8 mouse cellular contexts compared by ENCODE assay signal in genomic region chr6:113483100-113483615, GRCm38 (mm10). TPM values are rescaled to one million over a fixed set of nuclear protein-coding genes. Genes with fewer than 3 reads are reported as not detected.
DNase-seq lines count a peak whose midpoint lies in the region; ATAC-seq and TF ChIP-seq lines count a peak whose summit lies in the region.

Gene Creld1, plus strand, starts transcription at chr6:113483297.

- peak; percentile 98 for ATAC-seq in CD4-positive, CD25-positive, alpha-beta regulatory T cell, adult 4 months
- peak; percentile 94 for ATAC-seq in heart, embryonic 13.5 days (ENCODE audit: extremely low read depth, insufficient number of reproducible peaks, low FRiP score, low TSS enrichment)
- ATAC-seq in kidney, postnatal 0 days (replicated peaks; ENCODE audit: low FRiP score, low read depth): peak; percentile 93
- ATAC-seq in monocyte, adult 5-6 weeks (replicated peaks; ENCODE audit: insufficient number of reproducible peaks, low FRiP score, low TSS enrichment, poor library complexity, severe bottlenecking): peak; percentile 95

- peaks cover 45% of the 10 kb centered on the region for H3K4me1 ChIP-seq in heart, embryonic 13.5 days
- peaks cover 11% of the 10 kb centered on the region for H3K4me1 ChIP-seq in kidney, postnatal 0 days (replicated peaks; ENCODE audit: insufficient read depth, low read length)
- H3K4me1 ChIP-seq in liver, adult 2 months (ENCODE audit: control insufficient read depth, insufficient read depth, low read length): peaks cover 28% of the 10 kb centered on the region

- H3K4me3 ChIP-seq in heart, embryonic 13.5 days: peak within 1 kb of the TSS; percentile 56
- H3K4me3 ChIP-seq in kidney, postnatal 0 days (replicated peaks; ENCODE audit: low read depth, low read length): peak within 1 kb of the TSS; percentile 47
- peak within 1 kb of the TSS; percentile 90 for H3K4me3 ChIP-seq in liver, adult 2 months (ENCODE audit: insufficient read depth, low read depth, low read length)

- H3K4me2 ChIP-seq in heart, embryonic 13.5 days: peak within 1 kb of the TSS; percentile 82
- peak within 1 kb of the TSS; percentile 72 for H3K4me2 ChIP-seq in kidney, postnatal 0 days (ENCODE audit: low read length)

- TF ChIP-seq CTCF in kidney, postnatal 0 days (IDR thresholded peaks at IDR 0.05; ENCODE audit: low read depth): no peak
- TF ChIP-seq CTCF in liver, adult 2 months (IDR thresholded peaks at IDR 0.05; ENCODE audit: low read depth, low read length): no peak

- peak; percentile 96 for DNase-seq in c-Kit-positive CD71-negative TER-119-negative erythroid progenitor cells, embryonic 14.5 days (ENCODE audit: low read depth)
- peak; percentile 53 for DNase-seq in fibroblast of lung, adult 2 months (ENCODE audit: low read depth)
- peak; percentile 97 for DNase-seq in kidney, postnatal 0 days (ENCODE audit: low spot score)
- DNase-seq in liver, adult 2 months (ENCODE audit: extremely low read depth, low read depth, low spot score): peak; percentile 96
- DNase-seq in spleen, postnatal 36 days (ENCODE audit: low spot score in 2 of 2): peak; percentile 94 to 96

- H3K27ac ChIP-seq in heart, embryonic 13.5 days (replicated peaks): peak within 1 kb of the TSS; percentile 91
- peak within 1 kb of the TSS; percentile 55 for H3K27ac ChIP-seq in kidney, postnatal 0 days
- H3K27ac ChIP-seq in liver, adult 2 months (replicated peaks; ENCODE audit: insufficient read depth, low read depth, low read length): peak within 1 kb of the TSS; percentile 89

- H3K27me3 ChIP-seq in heart, embryonic 13.5 days (replicated peaks): peaks cover 27% of the 10 kb centered on the region
- H3K27me3 ChIP-seq in kidney, postnatal 0 days (ENCODE audit: insufficient read depth, low read length): no peaks in the 10 kb centered on the region
- H3K27me3 ChIP-seq in liver, adult 2 months (ENCODE audit: control insufficient read depth, insufficient read depth, low read length): no peaks in the 10 kb centered on the region

- no peak; the same call in 1 of the 2 replicates for TF ChIP-seq POLR2A in liver, adult 2 months (IDR thresholded peaks at IDR 0.05; ENCODE audit: extremely low read depth, insufficient read depth, low read length)

- H3K36me3 ChIP-seq in heart, embryonic 13.5 days: peaks cover 15% of the 10 kb centered on the region
- no peaks in the 10 kb centered on the region for H3K36me3 ChIP-seq in kidney, postnatal 0 days (ENCODE audit: insufficient read depth, low read length)
- no peaks in the 10 kb centered on the region for H3K36me3 ChIP-seq in liver, adult 2 months (ENCODE audit: control insufficient read depth, insufficient read depth, low read length)

- no peaks in the 10 kb centered on the region for H3K9me3 ChIP-seq in heart, embryonic 13.5 days
- H3K9me3 ChIP-seq in kidney, postnatal 0 days (replicated peaks; ENCODE audit: low read length): no peaks in the 10 kb centered on the region

- under 1% methylated on average over 26 of the region's 26 CpGs for WGBS in heart, embryonic 13.5 days
- WGBS in kidney, postnatal 0 days: under 1% methylated on average over 26 of the region's 26 CpGs
- under 1% methylated on average over 26 of the region's 26 CpGs for WGBS in liver, adult 2 months

- peak within 1 kb of the TSS; percentile 85 for H3K9ac ChIP-seq in heart, embryonic 13.5 days
- H3K9ac ChIP-seq in kidney, postnatal 0 days (ENCODE audit: low read depth, low read length): peak within 1 kb of the TSS; percentile 65
- H3K9ac ChIP-seq in liver, adult 2 months (ENCODE audit: low read depth, low read length): peak within 1 kb of the TSS; percentile 95

- H3K79me2 ChIP-seq in liver, adult 2 months (ENCODE audit: control insufficient read depth, insufficient read depth, low read length): peaks cover 5% of the 10 kb centered on the region; the same call in 1 of the 2 replicates

RNA-seq across cellular contexts. Expression of gene Creld1, which starts in this region (rescaled TPM):
- 1 to 10 TPM; 7.3 to 8.4 TPM for polyA plus RNA-seq in CD4-positive, CD25-positive, alpha-beta regulatory T cell, adult 4 months (2017; shearing (Covaris generic))
- polyA plus RNA-seq in heart, embryonic 13.5 days (2015; fragmentation: Nextera tagmentation; extraction: Ambion mirVana): 37.6 and 46.9 TPM in 2 replicates
- polyA plus RNA-seq in kidney, postnatal 0 days (2015; fragmentation: Nextera tagmentation; extraction: Ambion mirVana): 25.7 and 28.7 TPM in 2 replicates
- 12.3 and 15.9 TPM in 2 replicates for total RNA-seq in liver, adult 2 months (2014; rRNA removed)
- polyA plus RNA-seq in liver, adult 2 months (2012; rRNA removed): 24.4 and 28.7 TPM in 2 replicates
- 0.85 to 6.1 TPM (median 3.4 TPM) in 3 replicates for total RNA-seq in monocyte, adult 5-6 weeks (2017)

Comparison
In these comparisons a context has a peak if more than half of its experiments do, and no peak if none do; other contexts are left out.
1. Peak in every context shown above with its lines: DNase-seq, ATAC-seq, H3K4me3 ChIP-seq and H3K27ac ChIP-seq.